Mouse (Mus musculus): ENCODE data around the gene Asb4.

The Asb4 gene

DNA sequence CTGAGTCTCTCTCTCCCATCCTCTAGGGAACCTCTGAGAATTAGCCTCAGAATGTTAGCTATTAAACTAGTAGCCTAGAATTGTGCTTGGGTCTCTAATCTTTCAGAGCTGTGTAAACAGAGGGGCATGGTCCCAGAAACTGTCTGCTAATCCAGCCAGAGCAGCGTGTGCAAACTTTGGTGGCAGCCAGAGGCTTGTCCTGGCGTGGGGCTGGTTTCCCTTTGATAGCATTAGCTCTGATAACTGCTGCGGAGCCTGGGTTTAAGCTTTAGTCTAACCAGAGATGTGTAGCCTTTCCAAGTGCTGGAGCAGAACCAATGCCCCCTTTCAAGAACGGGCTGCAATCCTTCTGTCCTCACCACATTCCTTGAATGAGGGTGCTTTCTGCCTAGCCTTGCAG, 11.8 kb downstream of the Asb4 start:
- no peak for DNase-seq (ENCODE audit: low spot score)

DNA sequence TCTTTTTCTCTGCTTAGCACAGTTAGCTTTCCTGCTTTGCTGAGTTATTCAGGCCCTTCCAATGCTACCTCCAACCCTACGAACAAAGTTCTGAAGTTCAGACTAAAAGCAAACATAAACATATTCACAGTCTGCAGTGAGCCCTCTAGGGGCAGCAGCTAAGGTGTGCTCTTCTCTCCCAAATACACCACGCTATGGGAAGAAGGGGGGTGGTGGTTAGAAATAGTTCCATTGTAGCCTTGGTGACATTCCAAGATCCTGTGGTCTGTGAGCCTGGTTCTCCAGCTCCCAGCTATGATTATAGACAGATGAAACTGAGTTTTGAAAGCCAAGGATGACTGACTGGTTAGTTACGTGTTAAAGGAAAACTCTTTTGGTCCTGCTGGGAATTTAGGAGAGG, 13.6 kb downstream of the Asb4 start:
- DNase-seq (ENCODE audit: low spot score): no peak

- no peak for DNase-seq (ENCODE audit: low spot score)
Measured at GRCm38 (mm10) chr6:5401394-5401793, 18.2 kb downstream of the Asb4 start.

GRCm38 (mm10) chr6:5403095-5403815, 20.1 kb downstream of the Asb4 start:
- DNase-seq (ENCODE audit: low spot score): no peak

GRCm38 (mm10) chr6:5404016-5404415, 20.8 kb downstream of the Asb4 start:
- DNase-seq (ENCODE audit: low spot score): no peak

DNA sequence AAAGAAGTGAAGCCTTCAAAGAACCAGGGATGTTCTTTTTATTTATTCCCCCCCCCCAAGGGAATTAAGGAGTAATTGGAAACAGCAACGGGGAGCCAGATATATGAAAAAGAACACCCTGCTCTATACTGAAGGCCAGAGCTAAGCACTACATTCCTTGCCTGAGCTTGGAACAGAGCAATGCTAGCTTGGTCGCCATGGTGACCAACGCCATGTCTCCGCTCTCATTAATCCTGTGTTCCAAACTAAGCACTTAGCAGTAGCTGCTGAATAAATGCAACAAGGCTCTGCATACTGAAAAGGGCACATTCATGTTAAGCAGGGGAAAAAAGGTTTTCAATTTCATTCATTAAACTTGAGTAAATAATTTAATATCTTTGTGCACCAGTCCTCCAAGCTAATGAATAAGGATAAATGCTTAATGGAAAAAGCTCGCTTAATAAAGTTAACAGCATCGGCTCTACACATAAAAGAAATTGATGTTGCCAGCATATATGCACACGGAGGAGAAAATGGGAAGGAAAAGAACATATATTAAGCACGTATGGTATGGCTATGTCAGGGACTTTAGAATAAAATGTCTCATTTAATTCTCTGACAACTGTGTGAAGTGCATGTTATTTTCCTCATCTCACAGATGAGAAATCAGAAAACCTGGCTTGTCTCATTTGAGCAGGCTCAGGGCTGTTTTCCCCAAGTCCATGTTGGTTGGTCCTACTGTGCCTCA, 25.4 kb downstream of the Asb4 start:
- no peak for DNase-seq (ENCODE audit: low spot score)

DNA sequence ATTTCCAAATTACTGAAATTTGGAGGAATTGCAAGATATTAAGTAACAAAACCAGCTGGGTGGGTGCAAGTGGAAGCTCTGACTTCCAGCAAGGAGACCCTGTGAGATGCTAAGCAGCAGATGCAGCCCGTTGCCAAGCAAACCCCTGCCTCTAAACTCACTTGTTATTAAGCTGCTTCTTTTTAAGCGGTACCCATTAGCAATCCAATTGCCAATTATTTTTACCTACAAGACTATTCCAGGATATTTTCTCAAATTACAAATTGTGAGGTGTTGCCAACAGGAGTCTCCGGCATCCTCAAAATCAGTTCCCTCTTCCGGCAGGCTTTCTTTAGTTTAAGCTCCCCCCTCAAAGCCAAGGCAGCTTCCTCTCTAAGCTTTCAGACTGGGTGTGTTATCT, 26.5 kb downstream of the Asb4 start:
- DNase-seq (ENCODE audit: low spot score): no peak

DNA sequence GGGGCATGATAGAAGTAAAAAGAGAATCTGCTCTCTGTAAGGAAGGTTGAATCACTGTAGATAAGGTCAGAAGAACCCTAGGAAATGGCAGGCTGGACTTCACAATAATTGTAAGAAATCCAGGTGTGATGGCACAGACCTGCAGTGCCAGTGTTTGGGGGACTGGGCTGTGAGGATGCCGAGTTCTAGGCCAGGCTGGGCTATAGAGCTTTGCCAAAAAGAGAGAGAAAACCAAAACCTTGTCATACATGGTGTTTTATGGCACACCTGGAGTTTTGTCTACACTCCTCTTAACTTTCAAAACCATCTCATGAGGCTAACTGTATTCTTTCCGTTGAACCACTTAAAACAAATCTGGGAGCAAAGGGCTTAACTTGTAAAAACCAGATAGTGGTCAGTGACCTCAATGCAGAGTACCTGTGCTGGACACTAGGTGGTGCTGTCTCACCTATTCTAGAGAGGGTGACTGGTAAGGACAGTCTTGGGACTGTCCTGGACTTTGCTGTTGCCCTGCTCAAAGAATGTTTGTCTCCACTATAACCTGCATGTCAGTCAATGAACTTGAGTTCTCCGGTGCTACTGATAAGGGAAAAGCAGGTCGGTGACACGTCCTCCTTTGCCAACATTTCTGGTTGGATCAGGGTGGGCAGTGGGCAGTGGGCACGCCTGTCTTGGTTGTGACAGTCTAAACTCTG, 27.7 kb downstream of the Asb4 start:
- peak; percentile 61 for DNase-seq (ENCODE audit: low spot score)

GRCm38 (mm10) chr6:5413282-5413681, 30.1 kb downstream of the Asb4 start:
- DNase-seq (ENCODE audit: low spot score): no peak

DNA sequence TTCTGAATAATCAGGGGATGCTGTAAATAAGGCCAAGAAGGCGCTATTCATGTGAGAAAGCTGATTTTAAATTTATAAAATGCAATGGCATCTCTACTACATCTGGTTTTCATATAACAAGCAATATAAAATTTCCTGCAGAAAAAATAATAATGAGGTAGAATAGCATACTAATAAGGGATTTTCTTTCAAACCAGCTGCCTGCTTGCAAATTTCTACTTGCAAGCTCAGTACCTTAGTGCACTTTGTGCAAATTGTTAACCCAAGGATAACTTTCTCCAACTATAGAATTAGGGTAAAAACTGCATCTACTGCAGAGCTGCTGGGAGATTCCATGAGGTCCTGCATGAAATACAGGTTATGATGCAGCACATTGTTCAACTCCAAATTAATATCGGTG, 38.3 kb downstream of the Asb4 start:
- no peak for DNase-seq (ENCODE audit: low spot score)

DNA sequence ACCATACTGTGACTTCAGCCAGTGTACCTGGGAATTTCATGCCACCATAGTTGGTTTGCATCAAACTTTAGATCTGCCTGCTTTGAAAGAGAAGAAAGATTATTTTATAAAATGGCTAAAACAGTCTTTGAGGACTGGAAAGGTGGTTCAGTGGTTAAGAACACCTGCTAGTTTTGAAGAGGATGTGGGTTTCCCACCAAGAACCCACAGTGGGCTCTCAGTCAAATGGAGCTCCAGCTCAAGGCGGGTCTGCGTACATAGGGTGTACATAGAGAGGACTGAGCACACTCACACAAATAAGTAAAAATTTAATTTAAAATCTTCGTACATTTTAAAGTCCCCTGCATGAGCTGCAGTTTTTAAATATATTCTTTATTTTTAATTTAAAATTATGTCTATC, 39.2 kb downstream of the Asb4 start:
- no peak for DNase-seq (ENCODE audit: low spot score)

GRCm38 (mm10) chr6:5423594-5423993, 40.4 kb downstream of the Asb4 start:
- DNase-seq (ENCODE audit: low spot score): no peak

- DNase-seq (ENCODE audit: low spot score): no peak
Measured at GRCm38 (mm10) chr6:5427033-5427432, 43.8 kb downstream of the Asb4 start.

DNA sequence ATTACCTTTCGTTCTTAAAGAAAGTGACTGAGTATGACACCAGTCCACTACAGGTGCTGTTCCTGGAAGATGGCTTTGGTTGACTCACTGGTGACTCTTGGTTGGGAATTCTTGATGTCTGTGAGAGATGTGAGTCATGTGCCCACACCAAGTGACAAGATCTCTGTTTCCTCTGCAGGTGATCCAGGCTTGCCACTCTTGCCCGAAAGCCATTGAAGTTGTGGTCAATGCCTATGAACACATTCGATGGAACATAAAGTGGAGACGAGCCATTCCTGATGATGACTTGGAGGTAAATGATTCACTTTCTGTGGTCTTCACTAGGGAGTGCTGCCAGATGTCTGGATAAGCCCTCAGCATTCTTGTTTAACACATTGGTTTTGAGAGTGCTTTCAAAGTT, 46.4 kb downstream of the Asb4 start:
- no peak for DNase-seq (ENCODE audit: low spot score)

DNA sequence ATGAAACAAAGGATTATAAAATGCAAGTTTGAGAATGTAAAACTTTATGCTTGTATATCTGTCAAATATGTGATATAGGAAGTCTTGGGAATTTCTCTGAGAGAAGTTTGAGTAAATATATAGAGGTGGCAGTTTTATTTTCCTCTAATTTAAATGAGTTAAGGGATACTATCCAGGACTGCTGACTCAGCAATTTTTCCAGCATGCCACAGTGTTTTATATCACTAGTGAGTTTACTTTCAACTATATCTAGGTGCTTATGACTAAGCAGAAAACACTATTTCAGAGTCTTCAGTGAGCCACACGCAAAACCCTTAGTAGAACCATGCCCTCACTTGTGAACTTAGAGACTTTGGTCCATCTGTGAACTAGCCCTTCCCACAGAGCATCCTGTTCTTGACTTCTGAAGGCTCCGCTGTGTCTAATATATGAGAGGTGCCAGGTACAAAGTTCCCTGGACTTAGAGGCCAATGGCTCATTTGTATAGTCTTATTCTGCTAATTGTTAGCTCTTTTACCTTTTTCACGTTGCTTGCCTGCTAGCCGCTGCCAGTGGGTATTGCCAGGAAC, 46.9 kb downstream of the Asb4 start:
- DNase-seq (ENCODE audit: low spot score): no peak

DNA sequence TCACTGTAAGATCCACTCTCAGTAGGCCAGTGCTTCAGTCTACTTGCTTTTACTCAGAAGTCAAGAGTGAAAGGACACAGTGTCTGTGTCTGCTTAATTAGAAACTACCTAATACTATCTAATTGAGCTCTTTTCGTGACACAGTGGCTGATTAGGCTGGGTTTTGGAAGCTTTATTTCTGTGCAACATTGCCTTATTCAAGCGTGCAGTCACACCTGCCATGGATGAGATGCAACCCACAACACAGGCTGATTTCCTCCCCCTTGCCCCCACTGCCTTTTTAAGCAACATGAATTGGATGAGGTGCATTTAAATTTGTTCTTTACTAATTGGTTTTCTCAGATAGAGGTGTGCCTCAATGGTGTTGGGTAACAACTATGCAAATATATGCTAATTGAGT, 50.7 kb downstream of the Asb4 start:
- no peak for DNase-seq (ENCODE audit: low spot score)

DNA sequence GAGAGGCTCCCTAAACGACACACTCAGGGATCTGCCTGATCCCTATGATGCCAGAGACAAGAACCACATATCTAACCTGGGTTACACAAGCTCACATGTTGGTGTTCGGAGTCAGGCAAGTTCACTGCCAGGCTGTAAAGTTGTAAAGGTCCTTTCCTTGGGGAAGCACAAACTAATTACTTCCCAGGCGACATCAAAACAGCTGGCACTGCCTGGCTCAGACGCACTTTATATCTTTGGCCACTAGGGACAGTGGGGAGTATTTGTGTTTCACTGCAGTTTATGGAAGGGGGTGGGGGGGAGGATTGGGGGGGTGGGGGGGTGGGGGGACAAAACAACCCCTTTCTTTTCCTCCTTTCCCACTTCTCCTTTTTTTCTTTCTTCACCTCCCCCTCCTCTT, 54.6 kb downstream of the Asb4 start:
- DNase-seq (ENCODE audit: low spot score): no peak

DNA sequence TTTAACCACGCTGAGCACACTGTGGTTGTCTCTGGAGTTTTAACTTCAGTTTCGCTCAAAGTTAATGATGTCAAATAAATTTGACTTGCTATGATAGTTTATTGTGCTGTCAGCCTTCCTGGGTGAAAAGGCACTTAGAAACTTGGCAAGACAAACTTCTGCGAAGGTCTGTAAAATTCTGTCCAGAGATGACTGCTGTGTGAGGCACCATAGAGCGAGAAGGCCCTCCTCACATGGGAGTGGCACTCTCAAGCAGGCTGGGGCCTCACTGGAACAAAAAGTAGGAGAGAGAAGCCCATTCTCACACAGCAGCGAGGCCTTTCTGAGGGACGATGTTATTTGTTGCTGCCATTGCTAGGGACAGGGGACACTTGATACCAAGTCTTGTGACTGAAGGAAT, 58.0 kb downstream of the Asb4 start:
- DNase-seq (ENCODE audit: low spot score): no peak

DNA sequence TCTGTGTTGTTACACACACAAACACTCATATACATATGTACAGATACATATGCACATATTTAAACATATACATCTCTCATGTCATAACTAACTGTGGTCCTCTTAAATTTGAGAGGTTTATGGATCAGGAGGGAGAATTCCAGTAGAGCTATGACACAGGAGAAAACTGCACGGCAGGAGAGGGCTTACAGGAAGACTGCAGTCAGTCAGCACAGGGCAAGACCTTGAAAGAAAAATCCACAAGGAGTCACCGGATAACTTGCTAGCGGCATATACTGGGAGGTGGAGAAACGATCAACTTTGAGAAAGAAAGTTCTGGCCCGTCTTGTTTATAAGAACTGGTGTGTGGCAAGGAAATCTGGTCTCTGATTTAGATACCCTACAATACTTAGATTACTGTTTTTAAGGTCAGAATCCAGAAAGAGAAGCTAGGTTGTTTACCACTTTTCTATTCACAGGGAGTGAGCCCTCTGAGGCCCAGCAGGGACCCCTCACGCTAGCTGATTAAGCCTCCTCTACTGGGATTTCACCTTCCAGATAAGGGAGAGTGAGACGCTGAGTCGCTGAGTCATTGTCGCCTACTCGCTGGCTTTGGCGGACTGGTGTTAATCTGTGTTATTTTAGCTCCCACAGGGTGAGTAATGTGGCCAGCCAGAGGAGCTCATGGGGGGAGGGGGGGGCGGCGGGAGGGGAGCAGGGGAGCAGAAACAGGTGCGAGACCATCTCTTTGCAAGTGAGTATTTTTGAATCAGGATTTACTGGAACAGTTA, 59.3 kb downstream of the Asb4 start:
- no peak for DNase-seq (ENCODE audit: low spot score)

DNA sequence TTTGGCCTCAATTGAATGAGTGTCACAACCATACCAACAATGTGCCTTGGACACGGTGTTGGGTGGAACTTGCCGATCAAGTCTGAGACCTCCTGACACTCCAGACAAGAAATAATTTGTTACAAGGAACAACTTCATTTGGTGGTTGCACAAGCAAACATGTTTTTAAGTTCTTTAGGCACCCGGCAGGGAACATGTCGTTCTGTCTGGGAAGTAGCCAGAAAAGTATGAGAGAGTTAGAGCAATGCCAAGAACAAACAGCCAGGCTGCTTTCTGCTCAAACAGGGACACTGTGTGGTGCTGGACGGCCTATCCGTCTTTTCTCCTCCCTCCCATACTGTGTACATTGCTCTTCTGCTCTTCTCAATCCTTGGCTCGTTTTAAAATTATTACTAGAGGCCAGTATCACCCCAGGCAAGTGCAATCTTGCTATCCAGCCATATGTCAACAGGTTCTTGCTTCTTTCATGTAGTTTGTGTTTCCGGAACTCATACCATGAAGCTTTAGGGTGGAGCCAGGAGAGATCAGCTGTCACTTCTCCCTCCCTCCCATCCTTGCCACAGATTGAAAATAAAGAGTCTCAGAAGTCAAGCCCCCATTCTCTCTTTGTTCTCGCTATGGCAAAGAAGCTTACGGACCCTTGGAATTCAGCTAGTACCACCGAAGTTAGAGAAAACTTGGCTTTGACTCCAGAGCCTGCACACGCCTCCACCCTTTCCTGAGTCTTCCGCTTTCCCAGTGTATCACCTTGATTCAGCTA, 60.1 kb downstream of the Asb4 start:
- DNase-seq (ENCODE audit: low spot score): no peak

- no peak for DNase-seq (ENCODE audit: low spot score)
Measured at GRCm38 (mm10) chr6:5444331-5444898, 61.2 kb downstream of the Asb4 start.

Data from urinary bladder, postnatal 10 days (tissue).